Mouse (Mus musculus): ENCODE measurements around the gene Krt42.
"Not testable (repeated sequence)": the region's sequence is repeated elsewhere in the genome, so short reads cannot be mapped to it uniquely, and the experiment has no call there.

Krt42 gene

GRCm38 (mm10) chr11:100269821-100270332, at the start of gene Krt42:
Gene Krt42, minus strand, starts transcription at chr11:100269871.
- DNase-seq (ENCODE audit: low spot score in 2 of 2): no peak

- DNase-seq (ENCODE audit: low spot score in 2 of 2): peak in 1 of 2 experiments; percentile 38
Observed at GRCm38 (mm10) chr11:100318529-100319451, 49.1 kb upstream of the Krt42 start.

GRCm38 (mm10) chr11:100317826-100318380, 48.2 kb upstream of the Krt42 start:
- no peak for DNase-seq (ENCODE audit: low spot score in 2 of 2)

DNA sequence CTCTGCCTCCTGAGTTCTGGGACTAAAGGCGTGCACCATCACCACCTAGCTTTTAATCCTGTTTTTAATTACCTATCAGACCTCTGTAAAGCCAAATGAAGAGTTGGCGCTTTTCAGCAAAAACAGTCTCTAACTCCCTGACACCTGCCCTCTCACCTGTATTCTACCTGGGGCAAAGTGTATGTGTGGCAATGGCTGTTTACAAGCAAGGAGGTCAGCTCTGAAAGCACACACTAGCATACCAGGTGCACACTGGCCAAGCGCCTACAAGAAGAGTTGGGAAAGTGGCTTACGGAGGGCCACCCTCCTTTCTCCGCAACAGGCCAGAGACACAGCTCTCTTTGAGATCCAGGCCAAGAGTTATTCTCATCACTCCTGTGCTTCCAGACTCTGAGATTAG, 45.8 kb upstream of the Krt42 start:
- DNase-seq (ENCODE audit: low spot score in 2 of 2): no peak

DNA sequence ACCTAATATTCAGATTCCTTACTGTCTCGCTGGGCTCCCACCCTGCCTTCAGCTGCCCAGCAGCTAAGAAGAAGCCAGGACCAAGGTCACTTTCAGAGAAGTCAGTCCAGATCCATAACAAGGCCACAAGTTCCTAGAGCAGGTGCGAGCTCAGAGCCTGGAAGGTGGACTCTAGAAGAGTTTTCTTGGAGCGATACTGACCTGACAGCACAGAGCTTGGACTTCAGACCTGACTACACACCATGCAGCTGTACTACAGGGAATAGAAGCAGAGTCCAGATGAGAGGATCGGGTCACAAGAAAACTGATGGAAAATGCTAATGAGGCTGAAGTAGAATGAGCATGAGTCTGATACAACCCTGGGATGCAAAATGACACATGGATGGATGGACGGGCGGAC, 43.8 kb upstream of the Krt42 start:
- DNase-seq (ENCODE audit: low spot score in 2 of 2): no peak

GRCm38 (mm10) chr11:100312096-100312679, 42.5 kb upstream of the Krt42 start:
- no peak for DNase-seq (ENCODE audit: low spot score in 2 of 2)

DNA sequence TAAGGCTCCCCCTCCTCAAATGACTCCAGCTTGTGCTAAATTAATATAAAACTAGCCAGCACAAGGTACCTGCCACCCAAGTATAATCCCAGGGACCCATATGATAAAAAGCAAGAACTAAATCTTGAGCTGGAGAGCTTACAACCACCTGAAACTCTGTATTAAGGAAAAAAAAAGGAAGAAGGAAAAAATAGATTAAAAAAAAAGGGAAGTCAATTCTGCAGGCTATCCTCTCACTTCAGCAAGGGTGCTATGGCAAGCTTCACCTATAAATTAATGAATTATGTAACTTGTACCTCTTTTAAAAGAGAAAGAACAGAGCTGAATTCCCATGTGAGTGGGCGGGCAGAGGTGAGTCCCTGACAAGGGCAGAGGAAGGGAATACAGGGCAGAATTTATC, 42.0 kb upstream of the Krt42 start:
- DNase-seq (ENCODE audit: low spot score in 2 of 2): no peak

DNA sequence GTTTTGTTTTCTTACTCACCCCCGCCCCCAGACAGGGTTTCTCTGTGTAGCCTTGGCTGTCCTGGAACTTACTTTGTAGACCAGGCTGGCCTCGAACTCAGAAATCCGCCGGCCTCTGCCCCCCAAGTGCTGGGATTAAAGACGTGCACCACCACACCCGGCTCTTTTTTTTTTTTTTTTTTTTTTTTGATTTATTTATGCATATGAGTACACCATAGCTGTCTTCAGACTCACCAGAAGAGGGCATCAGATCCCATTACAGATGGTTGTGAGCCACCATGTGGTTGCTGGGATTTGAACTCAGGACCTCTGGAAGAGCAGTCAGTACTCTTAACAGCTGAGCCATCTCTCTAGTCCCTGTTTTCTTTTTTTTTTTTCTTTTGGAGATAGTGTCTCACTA, 39.0 kb upstream of the Krt42 start:
- DNase-seq (ENCODE audit: low spot score in 2 of 2): not testable (repeated sequence)

GRCm38 (mm10) chr11:100307900-100308299, 38.2 kb upstream of the Krt42 start:
- no peak for DNase-seq (ENCODE audit: low spot score in 2 of 2)

- no peak for DNase-seq (ENCODE audit: low spot score in 2 of 2)
Observed at GRCm38 (mm10) chr11:100301292-100301691, 31.6 kb upstream of the Krt42 start.

- DNase-seq (ENCODE audit: low spot score in 2 of 2): peak; percentile 65 to 90
Observed at GRCm38 (mm10) chr11:100300293-100300692, 30.6 kb upstream of the Krt42 start.

- peak; percentile 80 to 94 for DNase-seq (ENCODE audit: low spot score in 2 of 2)
Observed at GRCm38 (mm10) chr11:100298274-100299036, 28.8 kb upstream of the Krt42 start.

- DNase-seq (ENCODE audit: low spot score in 2 of 2): peak in 1 of 2 experiments; percentile 74
Observed at GRCm38 (mm10) chr11:100297801-100298200, 28.1 kb upstream of the Krt42 start.

DNA sequence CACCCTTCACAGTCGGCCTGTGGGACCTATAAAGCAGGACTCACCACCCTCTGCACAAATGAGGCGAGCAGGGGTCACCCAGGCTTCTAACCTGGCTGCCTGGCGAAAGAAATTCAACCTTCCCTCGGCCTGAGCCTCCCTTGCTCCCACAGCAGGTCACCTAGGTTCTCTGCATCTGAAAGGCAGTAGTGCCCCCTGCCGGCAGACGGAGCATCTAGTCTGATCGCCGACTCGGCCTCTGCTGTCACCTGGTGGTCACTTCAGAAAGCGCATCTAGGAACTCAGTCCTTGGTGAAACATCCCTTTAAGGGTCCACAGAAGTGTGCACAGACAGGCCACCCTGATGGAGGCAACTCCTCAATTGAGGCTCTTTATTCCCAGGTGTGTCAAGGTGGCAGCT, 25.6 kb upstream of the Krt42 start:
- DNase-seq (ENCODE audit: low spot score in 2 of 2): peak; percentile 73 to 93

GRCm38 (mm10) chr11:100292884-100293283, 23.2 kb upstream of the Krt42 start:
- DNase-seq (ENCODE audit: low spot score in 2 of 2): no peak

DNA sequence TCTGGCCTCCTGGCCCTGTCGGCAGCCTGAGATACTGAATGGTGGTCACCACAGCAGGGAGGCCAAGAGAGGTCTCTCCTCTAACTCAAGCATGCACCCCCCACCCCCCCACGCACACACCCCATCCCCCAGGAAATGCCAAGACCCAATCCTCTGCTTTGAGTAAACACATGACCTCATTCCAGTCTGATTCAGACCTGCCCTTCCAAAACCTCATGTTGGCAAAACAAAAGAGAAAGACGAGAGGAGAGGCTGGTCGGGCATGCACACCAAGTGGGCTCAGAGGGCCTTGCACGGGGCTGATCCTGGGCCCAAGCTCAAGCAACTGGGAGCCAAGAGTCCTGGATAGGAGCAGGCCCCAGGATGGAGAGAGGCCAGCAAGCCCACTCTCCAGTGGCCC, 20.6 kb upstream of the Krt42 start:
- DNase-seq (ENCODE audit: low spot score in 2 of 2): no peak

DNA sequence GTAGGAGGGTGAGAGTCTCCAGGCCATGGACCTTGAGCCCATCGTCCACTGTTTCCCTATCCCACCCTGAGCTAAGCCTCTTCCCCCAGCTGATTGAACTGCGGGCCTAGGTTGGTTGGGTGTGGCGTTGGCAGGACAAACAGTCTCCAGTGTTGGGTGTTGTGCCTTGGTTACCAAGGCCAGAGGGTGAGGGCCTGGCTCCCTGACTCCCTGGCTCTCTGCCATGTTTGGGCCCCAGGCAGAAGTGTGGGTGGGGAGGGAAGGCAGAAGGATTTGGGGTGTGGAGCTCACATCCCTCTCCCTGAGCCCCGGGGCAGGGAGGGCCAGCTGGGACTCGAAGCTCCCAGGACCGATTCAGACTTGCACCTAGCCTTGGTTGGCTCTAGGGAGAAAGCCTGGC, 19.3 kb upstream of the Krt42 start:
- DNase-seq (ENCODE audit: low spot score in 2 of 2): no peak

DNA sequence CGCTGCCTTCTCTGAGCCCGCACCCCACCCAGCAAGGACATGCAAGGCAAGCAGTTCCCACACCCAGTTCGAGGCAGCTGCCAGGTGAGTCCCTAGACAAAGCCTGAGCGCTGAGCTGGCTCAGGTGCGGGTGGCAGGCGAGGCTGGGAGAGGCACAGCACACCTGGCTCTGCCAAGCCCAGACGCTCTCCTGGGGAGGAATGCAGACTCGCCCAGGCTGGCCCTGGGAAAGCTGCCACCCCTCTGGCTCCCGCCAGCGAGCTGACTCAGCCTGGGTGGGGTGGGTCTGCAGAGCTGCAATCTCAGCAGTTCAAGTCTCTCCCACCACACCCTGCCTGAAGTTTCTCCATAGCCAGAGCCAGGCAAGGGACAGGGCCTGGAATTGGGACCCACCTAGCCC, 17.4 kb upstream of the Krt42 start:
- DNase-seq (ENCODE audit: low spot score in 2 of 2): no peak

GRCm38 (mm10) chr11:100284988-100285387, 15.3 kb upstream of the Krt42 start:
- no peak for DNase-seq (ENCODE audit: low spot score in 2 of 2)

DNA sequence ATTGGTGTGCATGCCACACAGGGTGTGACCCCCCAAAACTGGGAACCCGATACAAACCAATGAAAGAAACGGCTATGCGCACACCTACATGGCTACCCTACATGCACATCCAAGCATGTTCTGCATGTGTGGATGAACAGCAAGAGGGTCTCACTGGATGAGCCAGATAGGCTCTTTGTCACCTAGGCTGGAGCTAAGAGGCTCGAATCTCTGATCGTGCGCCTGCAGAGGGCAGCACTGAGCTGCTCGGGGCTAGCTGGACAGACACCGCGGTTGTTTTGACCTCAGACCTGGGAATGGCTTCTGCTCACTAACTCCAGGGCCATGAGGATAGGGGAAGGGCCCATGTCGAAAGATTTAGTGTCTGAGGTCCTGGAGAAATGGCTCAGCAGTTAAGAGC, 12.9 kb upstream of the Krt42 start:
- peak; percentile 69 to 90 for DNase-seq (ENCODE audit: low spot score in 2 of 2)

DNA sequence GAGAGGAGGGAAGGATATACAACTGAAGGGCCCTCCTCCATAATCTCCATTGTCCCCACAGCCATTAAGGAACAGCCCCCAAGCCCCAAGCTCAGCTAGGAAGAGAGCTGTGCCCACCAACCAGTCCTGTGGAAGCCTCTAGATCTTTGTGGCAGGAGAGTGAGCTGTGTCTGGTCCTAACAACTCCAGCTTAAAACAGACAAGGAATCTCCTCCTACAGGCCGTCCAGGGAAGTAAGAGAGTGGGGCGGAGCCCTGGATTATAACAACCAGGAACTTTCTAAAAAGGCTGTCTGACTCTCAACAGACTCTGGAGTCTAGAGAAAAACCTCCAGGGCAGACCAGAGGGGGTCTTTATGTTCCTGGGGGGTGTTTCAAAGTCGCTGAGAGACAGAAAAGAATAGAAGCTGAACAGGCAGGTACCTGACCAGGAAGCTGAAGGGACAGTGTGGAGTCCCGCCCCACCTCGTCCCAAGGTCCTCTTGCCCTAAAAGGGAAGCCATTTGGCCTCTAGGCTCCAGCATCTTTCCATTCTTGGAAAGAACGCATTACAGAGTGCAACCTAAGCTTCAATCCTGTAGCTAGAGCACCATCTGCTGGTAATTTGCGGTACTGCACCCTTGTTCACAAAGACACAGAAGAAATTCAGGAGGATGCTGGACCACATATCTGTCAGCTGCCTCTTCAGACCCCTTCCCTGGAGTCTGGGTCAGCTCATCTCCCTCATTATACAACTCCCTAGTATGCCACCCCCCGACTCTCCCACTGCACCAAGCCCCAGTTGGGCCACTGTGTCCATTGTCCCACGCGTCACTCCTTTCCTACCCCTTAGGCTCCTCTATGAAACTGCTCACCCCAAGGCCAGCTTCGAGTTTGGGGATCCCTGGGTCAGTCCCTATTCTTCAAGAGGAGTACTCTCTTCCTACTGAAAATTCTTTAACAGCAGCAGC, 12.2 kb upstream of the Krt42 start:
- DNase-seq (ENCODE audit: low spot score in 2 of 2): peak; percentile 72 to 91

All from spleen, postnatal 4 days (tissue).